Mouse (Mus musculus) lung, postnatal 36 days (tissue): Measurements from ENCODE around the gene 5730522E02Rik.

Experiments used
- DNase-seq: peaks from one replicate; pipeline ENCODE4 v3.0.0; 2022; ENCODE audit warnings: mixed read lengths

The 5730522E02Rik gene

GRCm38 (mm10) chr11:25646282-25646681 is 564.3 kb downstream of the 5730522E02Rik start:
- no peak for DNase-seq

GRCm38 (mm10) chr11:25644767-25645622 is 565.6 kb downstream of the 5730522E02Rik start:
- DNase-seq: no peak

DNA sequence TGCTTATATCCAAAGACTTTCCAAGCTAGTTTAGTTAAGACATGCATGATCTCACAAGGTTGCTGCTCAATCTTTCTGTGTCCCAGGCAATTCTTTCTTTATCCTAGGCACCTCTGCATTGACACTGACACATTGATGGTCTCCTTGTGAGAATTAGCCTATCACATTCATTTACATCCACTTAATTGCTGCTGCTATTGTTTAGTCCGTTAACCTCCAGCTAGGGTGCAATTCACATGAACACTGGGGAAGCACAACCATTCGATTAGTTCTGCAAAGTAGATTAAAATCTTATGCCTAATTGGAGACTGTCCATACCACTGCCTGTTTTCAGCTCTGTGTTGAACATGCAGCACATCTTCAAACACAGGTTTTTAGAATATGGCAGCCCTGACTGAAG is 603.7 kb downstream of the 5730522E02Rik start:
- DNase-seq: no peak

DNA sequence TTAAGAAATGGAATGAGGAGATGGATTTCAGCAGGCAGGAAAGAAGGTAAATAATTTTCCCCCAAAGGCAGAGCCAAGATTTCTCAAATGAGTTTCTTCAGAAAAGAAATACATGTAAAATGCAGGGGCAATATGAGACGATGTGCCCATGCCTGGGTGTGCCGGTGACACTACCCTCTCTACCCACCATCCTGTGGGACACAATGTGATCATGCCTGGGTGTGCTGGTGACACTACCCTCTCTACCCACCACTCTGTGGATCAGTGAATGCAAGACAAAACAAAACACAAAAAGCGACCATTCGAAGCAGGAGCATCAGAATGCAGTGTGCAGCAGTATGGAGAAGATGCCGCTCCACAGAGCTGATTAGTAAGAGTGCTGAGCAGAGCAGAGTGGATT is 610.5 kb downstream of the 5730522E02Rik start:
- DNase-seq: no peak

DNA sequence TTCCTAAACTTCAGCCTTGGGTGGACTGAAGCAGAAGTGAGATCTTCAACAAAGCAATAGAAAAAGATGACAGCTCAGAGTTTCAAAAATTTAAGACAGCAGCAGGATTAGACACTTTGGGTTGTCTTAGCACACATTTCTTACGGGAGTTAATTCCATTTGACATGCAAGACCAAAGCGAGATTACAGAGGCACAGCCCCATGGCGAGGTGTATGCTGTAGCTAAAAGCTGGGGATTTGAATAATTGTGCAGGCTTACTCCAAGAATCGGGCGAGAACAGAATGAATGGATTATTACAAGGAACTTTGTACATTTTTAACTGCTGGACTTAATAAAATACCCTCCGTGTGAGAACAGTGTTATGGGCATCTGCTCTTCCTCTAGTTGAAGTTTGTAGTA is 615.3 kb downstream of the 5730522E02Rik start:
- DNase-seq: no peak

DNA sequence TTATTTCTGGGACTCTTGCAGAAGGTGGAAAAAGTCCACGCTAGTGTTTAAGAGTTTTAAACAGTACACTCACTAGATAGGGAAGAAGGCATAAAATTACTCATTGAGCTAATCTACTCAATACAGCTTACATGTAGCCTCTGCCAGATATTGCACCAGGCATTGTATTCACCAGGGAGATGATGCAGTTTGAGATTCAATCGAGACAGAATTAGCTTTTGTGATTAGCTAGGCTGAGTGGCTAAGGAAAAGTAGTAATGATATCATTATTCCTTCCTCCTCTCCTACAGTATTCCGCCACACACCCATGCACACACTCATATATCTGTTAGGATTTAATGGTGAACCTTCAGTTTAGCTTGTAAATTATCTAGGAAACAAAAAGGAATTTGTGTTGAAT is 615.8 kb downstream of the 5730522E02Rik start:
- DNase-seq: no peak

GRCm38 (mm10) chr11:25592268-25592667 is 618.3 kb downstream of the 5730522E02Rik start:
- no peak for DNase-seq

- peak; percentile 10 for DNase-seq
These were observed 620.3 kb downstream of the 5730522E02Rik start for GRCm38 (mm10) chr11:25590215-25590614.

GRCm38 (mm10) chr11:25589509-25589908 is 621.1 kb downstream of the 5730522E02Rik start:
- no peak for DNase-seq

- DNase-seq: no peak
These were observed 636.5 kb downstream of the 5730522E02Rik start for GRCm38 (mm10) chr11:25574129-25574465.

- DNase-seq: no peak
These were observed 637.0 kb downstream of the 5730522E02Rik start for GRCm38 (mm10) chr11:25573408-25574128.

GRCm38 (mm10) chr11:25571396-25571795 is 639.2 kb downstream of the 5730522E02Rik start:
- DNase-seq: no peak
